ENCODE assay signal across 10 mouse cellular contexts in genomic region chr12:32009267-32009984, GRCm38 (mm10). TPM values are rescaled to one million over a fixed set of nuclear protein-coding genes. Genes with fewer than 3 reads are reported as not detected.
DNase-seq lines count a peak whose midpoint lies in the region; ATAC-seq and TF ChIP-seq lines count a peak whose summit lies in the region.
"Had no signal": no experiment of that assay in that cellular context is flagged by ENCODE, and none has a peak within 500 bp of the region (broad histone marks: within the 10 kb centered on the region; RNA-seq: fewer than 3 reads in every experiment).

No protein-coding gene starts in this region.

- H3K9ac ChIP-seq in heart, embryonic 16.5 days (ENCODE audit: low read length) = no peak overlapping the region
- no peak overlapping the region for H3K9ac ChIP-seq in CH12.LX (ENCODE audit: insufficient read depth, low read depth)
- no peak overlapping the region; the same call in 1 of the 2 replicates for H3K9ac ChIP-seq in liver, embryonic 15.5 days
- H3K9ac ChIP-seq in intestine, embryonic 15.5 days = no peak overlapping the region
- H3K9ac ChIP-seq: hindbrain, embryonic 15.5 days had no signal

- no peak for TF ChIP-seq CTCF in CH12.LX (conservative IDR thresholded peaks at IDR 0.05 in 1 of 2, IDR thresholded peaks at IDR 0.05 in 1 of 2; ENCODE audit: low read depth in 2 of 2, low read length in 2 of 2)

- DNase-seq in heart, postnatal 10 days = no peak
- no peak for DNase-seq in CH12.LX (ENCODE audit: extremely low read depth)
- no peak for DNase-seq in kidney, adult 11 months
- DNase-seq in left cerebral cortex, postnatal 36 days (ENCODE audit: low spot score in 2 of 2) = no peak
- DNase-seq: right cerebral cortex, postnatal 14 days had no signal

- 0 out of 2 replicates have a peak overlapping the region, but pooled peaks have one; percentile 7 for H3K4me2 ChIP-seq in heart, embryonic 16.5 days (ENCODE audit: low read depth, low read length)
- H3K4me2 ChIP-seq in CH12.LX (ENCODE audit: insufficient read depth, low read depth, poor library complexity, severe bottlenecking) = no peak overlapping the region
- H3K4me2 ChIP-seq in liver, embryonic 15.5 days = peak overlapping the region; percentile 51
- H3K4me2 ChIP-seq in intestine, embryonic 15.5 days (replicated peaks) = no peak overlapping the region; the same call in 1 of the 2 replicates
- H3K4me2 ChIP-seq: hindbrain, embryonic 15.5 days had no signal

- H3K36me3 ChIP-seq in heart, embryonic 16.5 days (ENCODE audit: control insufficient read depth, insufficient read depth) = no peaks in the 10 kb centered on the region
- no peaks in the 10 kb centered on the region for H3K36me3 ChIP-seq in CH12.LX (replicated peaks in 1 of 2; ENCODE audit: control insufficient read depth in 1 of 2, insufficient read depth in 1 of 2, low read length in 1 of 2)
- H3K36me3 ChIP-seq in liver, embryonic 15.5 days (replicated peaks) = peaks cover 32% of the 10 kb centered on the region; the same call in 1 of the 2 replicates
- no peaks in the 10 kb centered on the region for H3K36me3 ChIP-seq in intestine, embryonic 15.5 days
- H3K36me3 ChIP-seq: hindbrain, embryonic 15.5 days had no signal

- no peaks in the 10 kb centered on the region; the same call in 1 of the 2 replicates for H3K9me3 ChIP-seq in heart, embryonic 16.5 days (replicated peaks; ENCODE audit: control insufficient read depth, low read length)
- no peaks in the 10 kb centered on the region for H3K9me3 ChIP-seq in CH12.LX (replicated peaks; ENCODE audit: low read length)
- H3K9me3 ChIP-seq in liver, embryonic 15.5 days (replicated peaks) = no peaks in the 10 kb centered on the region
- no peaks in the 10 kb centered on the region for H3K9me3 ChIP-seq in intestine, embryonic 15.5 days
- H3K9me3 ChIP-seq: hindbrain, embryonic 15.5 days had no signal

- in situ Hi-C loops in CH12.LX (cut with MboI; ENCODE audit: low pct_ligation_motif_present, low pct_unique_long_range_greater_than_20kb, low sequenced_read_pairs) = no loop called here

- intact Hi-C loops in heart, postnatal 10 days (cut with DNase I) = no loop called here
- intact Hi-C loops in left cerebral cortex, postnatal 36 days (cut with DNase I) = no loop called here

- H3K79me2 ChIP-seq in CH12.LX (replicated peaks; ENCODE audit: control insufficient read depth, extremely low read depth, insufficient read depth, poor library complexity, severe bottlenecking) = no peaks in the 10 kb centered on the region

- WGBS in heart, embryonic 16.5 days = 15% methylated on average over 8 of the region's 8 CpGs
- WGBS in liver, embryonic 15.5 days (ENCODE audit: insufficient replicate concordance) = 14% methylated on average over 8 of the region's 8 CpGs
- 24% methylated on average over 8 of the region's 8 CpGs for WGBS in intestine, embryonic 15.5 days

- ATAC-seq in heart, embryonic 16.5 days (replicated peaks; ENCODE audit: extremely low read depth, insufficient read depth, low FRiP score) = 0 out of 2 replicates have a peak, but pooled peaks have one; percentile 32
- peak; percentile 59 for ATAC-seq in common myeloid progenitor, adult 5-6 weeks (replicated peaks; ENCODE audit: low read depth, poor library complexity, severe bottlenecking)
- peak; percentile 37; the same call in 1 of the 2 replicates for ATAC-seq in liver, embryonic 15.5 days (ENCODE audit: insufficient read depth)
- ATAC-seq in intestine, embryonic 15.5 days = no peak

- H3K27ac ChIP-seq in heart, embryonic 16.5 days (ENCODE audit: low read length) = peak overlapping the region; percentile 37; the same call in 1 of the 2 replicates
- no peak overlapping the region for H3K27ac ChIP-seq in CH12.LX (ENCODE audit: insufficient read depth, low read depth)
- H3K27ac ChIP-seq in liver, embryonic 15.5 days (replicated peaks) = peak overlapping the region; percentile 67
- H3K27ac ChIP-seq in intestine, embryonic 15.5 days = no peak overlapping the region
- H3K27ac ChIP-seq: hindbrain, embryonic 15.5 days had no signal

- dilution Hi-C loops in CH12.LX (cut with MboI; ENCODE audit: extremely low pct_ligation_motif_present, extremely low pct_unique_long_range_greater_than_20kb, low sequenced_read_pairs) = no loop called here

- TF ChIP-seq RAD21 in CH12.LX (IDR thresholded peaks at IDR 0.05; ENCODE audit: low read depth, low read length) = no peak

- no peaks in the 10 kb centered on the region for H3K4me1 ChIP-seq in heart, embryonic 16.5 days (ENCODE audit: control insufficient read depth, insufficient read depth, low read length)
- no peaks in the 10 kb centered on the region; a peak in 2 of 4 replicates for H3K4me1 ChIP-seq in CH12.LX (ENCODE audit: control insufficient read depth in 1 of 2, insufficient read depth in 2 of 2)
- H3K4me1 ChIP-seq in liver, embryonic 15.5 days (replicated peaks) = peaks cover 26% of the 10 kb centered on the region
- H3K4me1 ChIP-seq in intestine, embryonic 15.5 days (replicated peaks) = no peaks in the 10 kb centered on the region
- H3K4me1 ChIP-seq: hindbrain, embryonic 15.5 days had no signal

- H3K4me3 ChIP-seq in heart, embryonic 16.5 days (ENCODE audit: low read length) = no peak overlapping the region
- no peak overlapping the region for H3K4me3 ChIP-seq in CH12.LX (replicated peaks in 1 of 3; ENCODE audit: low read depth in 2 of 3, low read length in 2 of 3, poor library complexity in 1 of 3)
- peak overlapping the region; percentile 21; the same call in 1 of the 2 replicates for H3K4me3 ChIP-seq in liver, embryonic 15.5 days (replicated peaks)
- H3K4me3 ChIP-seq in intestine, embryonic 15.5 days (replicated peaks) = no peak overlapping the region
- H3K4me3 ChIP-seq: hindbrain, embryonic 15.5 days had no signal

- TF ChIP-seq EP300 in CH12.LX (IDR thresholded peaks at IDR 0.05; ENCODE audit: low read length) = no peak

- no peak for TF ChIP-seq POLR2A in CH12.LX (IDR thresholded peaks at IDR 0.05; ENCODE audit: low read depth, low read length)

- H3K27me3 ChIP-seq in heart, embryonic 16.5 days (ENCODE audit: control insufficient read depth, insufficient read depth, low read length) = no peaks in the 10 kb centered on the region
- H3K27me3 ChIP-seq in CH12.LX (replicated peaks) = no peaks in the 10 kb centered on the region
- no peaks in the 10 kb centered on the region for H3K27me3 ChIP-seq in liver, embryonic 15.5 days
- H3K27me3 ChIP-seq in intestine, embryonic 15.5 days (replicated peaks) = no peaks in the 10 kb centered on the region
- H3K27me3 ChIP-seq: hindbrain, embryonic 15.5 days had no signal

TF ChIP-seq in CH12.LX, 34 proteins besides CTCF, POLR2A, EP300 and RAD21:
- TF ChIP-seq MXI1 (IDR thresholded peaks at IDR 0.05; ENCODE audit: low read depth, low read length) (peak; percentile 66; the same call in 1 of the 2 replicates), PAX5 (IDR thresholded peaks at IDR 0.05; ENCODE audit: low read length) (no peak)

RNA-seq across cellular contexts. Expression of gene Prkar2b, which starts 51.7 kb away (rescaled TPM):
- 9.4 and 10.2 TPM in 2 replicates for polyA plus RNA-seq in heart, embryonic 16.5 days (2015; fragmentation: Nextera tagmentation; extraction: Ambion mirVana)
- total RNA-seq in heart, postnatal 10 days (2021) = 10 to 100 TPM; 15.3 to 51.6 TPM
- 2.4 and 2.5 TPM in 2 replicates for total RNA-seq in CH12.LX (2012; rRNA removed)
- total RNA-seq in CH12.LX (2014; rRNA removed) = 6.1 and 6.3 TPM in 2 replicates
- polyA plus RNA-seq in CH12.LX (2012; ENCODE audit: insufficient read length, low read depth) = 2.9 and 4.9 TPM in 2 replicates
- 110 and 124 TPM in 2 replicates for total RNA-seq in common myeloid progenitor, adult 5-6 weeks (2017)
- 66.8 and 70.4 TPM in 2 replicates for polyA plus RNA-seq in liver, embryonic 15.5 days (2015; fragmentation: Nextera tagmentation; extraction: Ambion mirVana)
- total RNA-seq in left cerebral cortex, postnatal 36 days (2021) = 10 to 100 TPM; 76.0 to 84.6 TPM
- 17.0 and 17.9 TPM in 2 replicates for polyA plus RNA-seq in intestine, embryonic 15.5 days (2015; fragmentation: Nextera tagmentation; extraction: Ambion mirVana)

RNA-seq across cellular contexts. Expression of gene Hbp1, which starts 59.1 kb away (rescaled TPM):
- polyA plus RNA-seq in heart, embryonic 16.5 days (2015; fragmentation: Nextera tagmentation; extraction: Ambion mirVana) = 105 and 107 TPM in 2 replicates
- 10 to 100 TPM; 87.8 to 90.0 TPM for total RNA-seq in heart, postnatal 10 days (2021)
- total RNA-seq in CH12.LX (2012; rRNA removed) (11.2 and 17.0 TPM in 2 replicates), CH12.LX (2014; rRNA removed) (24.4 and 32.7 TPM in 2 replicates)
- polyA plus RNA-seq in CH12.LX (2012; ENCODE audit: insufficient read length, low read depth) = 13.9 and 16.0 TPM in 2 replicates
- 62.6 and 89.9 TPM in 2 replicates for total RNA-seq in common myeloid progenitor, adult 5-6 weeks (2017)
- 44.7 and 46.7 TPM in 2 replicates for polyA plus RNA-seq in liver, embryonic 15.5 days (2015; fragmentation: Nextera tagmentation; extraction: Ambion mirVana)
- total RNA-seq in left cerebral cortex, postnatal 36 days (2021) = 10 to 100 TPM; 19.5 to 24.6 TPM
- 79.8 and 89.2 TPM in 2 replicates for polyA plus RNA-seq in intestine, embryonic 15.5 days (2015; fragmentation: Nextera tagmentation; extraction: Ambion mirVana)

Comparison
In these comparisons a context has a peak if more than half of its experiments do, and no peak if none do; other contexts are left out.
1. H3K27ac ChIP-seq: peak in heart, embryonic 16.5 days (single experiment) and liver, embryonic 15.5 days (single experiment); none in CH12.LX (single experiment) and intestine, embryonic 15.5 days (single experiment).
2. H3K4me2 ChIP-seq: peak in heart, embryonic 16.5 days (single experiment) and liver, embryonic 15.5 days (single experiment); none in CH12.LX (single experiment) and intestine, embryonic 15.5 days (single experiment).